Mouse (Mus musculus): Measurements from ENCODE around the gene Olfr1184. TPM values are rescaled to one million over a fixed set of nuclear protein-coding genes. Genes with fewer than 3 reads are reported as not detected.

The Olfr1184 gene
- total and polyA plus RNA-seq, 3 experiments, result not detected

Other genes starting within 250 kb of the Olfr1184 start
- not detected in 2 replicates for gene Olfr1173, start 203.7 kb upstream of the Olfr1184 start, total RNA-seq (2012; rRNA removed)
- gene Olfr1173, start 203.7 kb upstream of the Olfr1184 start, polyA plus RNA-seq (2012; ENCODE audit: insufficient read depth in 1 of 2, insufficient read length in 2 of 2, low read depth in 1 of 2, low replicate concordance in 2 of 2, missing spikeins in 1 of 2), result not detected
- not detected in 2 replicates for gene Olfr1174-ps, start 168.5 kb upstream of the Olfr1184 start, total RNA-seq (2012; rRNA removed)
- gene Olfr1174-ps, start 168.5 kb upstream of the Olfr1184 start, polyA plus RNA-seq (2012; ENCODE audit: insufficient read depth in 1 of 2, insufficient read length in 2 of 2, low read depth in 1 of 2, low replicate concordance in 2 of 2, missing spikeins in 1 of 2), result not detected
- gene Olfr1175-ps, start 156.4 kb upstream of the Olfr1184 start, total RNA-seq (2012; rRNA removed), result not detected in 2 replicates
- under 1 TPM in 1 of 2 experiments, not detected in 1; 0.01 TPM for gene Olfr1175-ps, start 156.4 kb upstream of the Olfr1184 start, polyA plus RNA-seq (2012; ENCODE audit: insufficient read depth in 1 of 2, insufficient read length in 2 of 2, low read depth in 1 of 2, low replicate concordance in 2 of 2, missing spikeins in 1 of 2)
- not detected in 2 replicates for gene Olfr1176, start 146.9 kb upstream of the Olfr1184 start, total RNA-seq (2012; rRNA removed)
- not detected for gene Olfr1176, start 146.9 kb upstream of the Olfr1184 start, polyA plus RNA-seq (2012; ENCODE audit: insufficient read depth in 1 of 2, insufficient read length in 2 of 2, low read depth in 1 of 2, low replicate concordance in 2 of 2, missing spikeins in 1 of 2)
- gene Olfr1177-ps, start 137.1 kb upstream of the Olfr1184 start, total RNA-seq (2012; rRNA removed), result not detected in 2 replicates
- not detected for gene Olfr1177-ps, start 137.1 kb upstream of the Olfr1184 start, polyA plus RNA-seq (2012; ENCODE audit: insufficient read depth in 1 of 2, insufficient read length in 2 of 2, low read depth in 1 of 2, low replicate concordance in 2 of 2, missing spikeins in 1 of 2)
- not detected in 2 replicates for gene Olfr1178, start 96.5 kb upstream of the Olfr1184 start, total RNA-seq (2012; rRNA removed)
- gene Olfr1178, start 96.5 kb upstream of the Olfr1184 start, polyA plus RNA-seq (2012; ENCODE audit: insufficient read depth in 1 of 2, insufficient read length in 2 of 2, low read depth in 1 of 2, low replicate concordance in 2 of 2, missing spikeins in 1 of 2), result not detected
- not detected in 2 replicates for gene Olfr1179, start 77.1 kb upstream of the Olfr1184 start, total RNA-seq (2012; rRNA removed)
- not detected for gene Olfr1179, start 77.1 kb upstream of the Olfr1184 start, polyA plus RNA-seq (2012; ENCODE audit: insufficient read depth in 1 of 2, insufficient read length in 2 of 2, low read depth in 1 of 2, low replicate concordance in 2 of 2, missing spikeins in 1 of 2)
- gene Olfr1180, start 64.4 kb upstream of the Olfr1184 start, total RNA-seq (2012; rRNA removed), result not detected in 2 replicates
- not detected for gene Olfr1180, start 64.4 kb upstream of the Olfr1184 start, polyA plus RNA-seq (2012; ENCODE audit: insufficient read depth in 1 of 2, insufficient read length in 2 of 2, low read depth in 1 of 2, low replicate concordance in 2 of 2, missing spikeins in 1 of 2)
- gene Olfr1181, start 57.4 kb upstream of the Olfr1184 start, total RNA-seq (2012; rRNA removed), result not detected in 2 replicates
- gene Olfr1181, start 57.4 kb upstream of the Olfr1184 start, polyA plus RNA-seq (2012; ENCODE audit: insufficient read depth in 1 of 2, insufficient read length in 2 of 2, low read depth in 1 of 2, low replicate concordance in 2 of 2, missing spikeins in 1 of 2), result not detected
- gene Gm13757, start 34.5 kb upstream of the Olfr1184 start, total RNA-seq (2012; rRNA removed), result not detected in 2 replicates
- not detected for gene Gm13757, start 34.5 kb upstream of the Olfr1184 start, polyA plus RNA-seq (2012; ENCODE audit: insufficient read depth in 1 of 2, insufficient read length in 2 of 2, low read depth in 1 of 2, low replicate concordance in 2 of 2, missing spikeins in 1 of 2)
- not detected in 2 replicates for gene Olfr1183, start 28.7 kb upstream of the Olfr1184 start, total RNA-seq (2012; rRNA removed)
- gene Olfr1183, start 28.7 kb upstream of the Olfr1184 start, polyA plus RNA-seq (2012; ENCODE audit: insufficient read depth in 1 of 2, insufficient read length in 2 of 2, low read depth in 1 of 2, low replicate concordance in 2 of 2, missing spikeins in 1 of 2), result under 1 TPM in 1 of 2 experiments, not detected in 1; 0.01 TPM
- not detected in 2 replicates for gene Olfr1185-ps1, start 9.7 kb downstream of the Olfr1184 start, total RNA-seq (2012; rRNA removed)
- not detected for gene Olfr1185-ps1, start 9.7 kb downstream of the Olfr1184 start, polyA plus RNA-seq (2012; ENCODE audit: insufficient read depth in 1 of 2, insufficient read length in 2 of 2, low read depth in 1 of 2, low replicate concordance in 2 of 2, missing spikeins in 1 of 2)
- gene Olfr1186, start 35.0 kb downstream of the Olfr1184 start, total RNA-seq (2012; rRNA removed), result not detected in 2 replicates
- gene Olfr1186, start 35.0 kb downstream of the Olfr1184 start, polyA plus RNA-seq (2012; ENCODE audit: insufficient read depth in 1 of 2, insufficient read length in 2 of 2, low read depth in 1 of 2, low replicate concordance in 2 of 2, missing spikeins in 1 of 2), result not detected
- gene Olfr1188, start 73.3 kb downstream of the Olfr1184 start, total RNA-seq (2012; rRNA removed), result not detected in 2 replicates
- gene Olfr1188, start 73.3 kb downstream of the Olfr1184 start, polyA plus RNA-seq (2012; ENCODE audit: insufficient read depth in 1 of 2, insufficient read length in 2 of 2, low read depth in 1 of 2, low replicate concordance in 2 of 2, missing spikeins in 1 of 2), result not detected
- not detected in 2 replicates for gene Olfr1189, start 102.9 kb downstream of the Olfr1184 start, total RNA-seq (2012; rRNA removed)
- not detected for gene Olfr1189, start 102.9 kb downstream of the Olfr1184 start, polyA plus RNA-seq (2012; ENCODE audit: insufficient read depth in 1 of 2, insufficient read length in 2 of 2, low read depth in 1 of 2, low replicate concordance in 2 of 2, missing spikeins in 1 of 2)
- gene Olfr1191-ps1, start 156.9 kb downstream of the Olfr1184 start, total RNA-seq (2012; rRNA removed), result not detected in 2 replicates
- not detected for gene Olfr1191-ps1, start 156.9 kb downstream of the Olfr1184 start, polyA plus RNA-seq (2012; ENCODE audit: insufficient read depth in 1 of 2, insufficient read length in 2 of 2, low read depth in 1 of 2, low replicate concordance in 2 of 2, missing spikeins in 1 of 2)
- not detected in 2 replicates for gene Olfr1192-ps1, start 164.9 kb downstream of the Olfr1184 start, total RNA-seq (2012; rRNA removed)
- gene Olfr1192-ps1, start 164.9 kb downstream of the Olfr1184 start, polyA plus RNA-seq (2012; ENCODE audit: insufficient read depth in 1 of 2, insufficient read length in 2 of 2, low read depth in 1 of 2, low replicate concordance in 2 of 2, missing spikeins in 1 of 2), result not detected
- not detected in 2 replicates for gene Olfr1193, start 192.0 kb downstream of the Olfr1184 start, total RNA-seq (2012; rRNA removed)
- not detected for gene Olfr1193, start 192.0 kb downstream of the Olfr1184 start, polyA plus RNA-seq (2012; ENCODE audit: insufficient read depth in 1 of 2, insufficient read length in 2 of 2, low read depth in 1 of 2, low replicate concordance in 2 of 2, missing spikeins in 1 of 2)
- gene Olfr1195, start 205.6 kb downstream of the Olfr1184 start, total RNA-seq (2012; rRNA removed), result not detected in 2 replicates
- gene Olfr1195, start 205.6 kb downstream of the Olfr1184 start, polyA plus RNA-seq (2012; ENCODE audit: insufficient read depth in 1 of 2, insufficient read length in 2 of 2, low read depth in 1 of 2, low replicate concordance in 2 of 2, missing spikeins in 1 of 2), result not detected
- gene Olfr1196, start 221.0 kb downstream of the Olfr1184 start, total RNA-seq (2012; rRNA removed), result not detected in 2 replicates
- gene Olfr1196, start 221.0 kb downstream of the Olfr1184 start, polyA plus RNA-seq (2012; ENCODE audit: insufficient read depth in 1 of 2, insufficient read length in 2 of 2, low read depth in 1 of 2, low replicate concordance in 2 of 2, missing spikeins in 1 of 2), result not detected
- gene Olfr1197, start 248.8 kb downstream of the Olfr1184 start, total RNA-seq (2012; rRNA removed), result not detected in 2 replicates
- gene Olfr1197, start 248.8 kb downstream of the Olfr1184 start, polyA plus RNA-seq (2012; ENCODE audit: insufficient read depth in 1 of 2, insufficient read length in 2 of 2, low read depth in 1 of 2, low replicate concordance in 2 of 2, missing spikeins in 1 of 2), result not detected